Mouse (Mus musculus) heart, embryonic 15.5 days (tissue): ENCODE data around the gene Saysd1. TPM values are rescaled to one million over a fixed set of nuclear protein-coding genes. Genes with fewer than 3 reads are reported as not detected.

ENCODE experiments used
- ATAC-seq: fragments of 200-750 bp; cut with Nextera tagmentation; replicated peaks from 2 replicates; pipeline ENCODE4 v1.8.0; 2017; ENCODE audit warnings: low read depth, moderate TSS enrichment; ENCODE audit not compliant: insufficient number of reproducible peaks, insufficient read depth, low FRiP score
- H3K27ac ChIP-seq: fragments of 300-500 bp; sonication (generic); 2 replicates; pipeline ENCODE4 v1.5.1; 2015; ENCODE audit warnings: mild to moderate bottlenecking, inconsistent platforms
- H3K27me3 ChIP-seq: fragments of 300-500 bp; sonication (generic); 2 replicates; pipeline ENCODE4 v1.6.1; 2015; ENCODE audit warnings: inconsistent platforms
- H3K36me3 ChIP-seq: fragments of 300-500 bp; sonication (generic); 2 replicates; pipeline ENCODE4 v1.6.1; 2015; ENCODE audit warnings: mild to moderate bottlenecking, inconsistent platforms
- H3K4me1 ChIP-seq: fragments of 300-500 bp; sonication (generic); replicated peaks from 2 replicates; pipeline ENCODE4 v1.6.1; 2015; ENCODE audit warnings: inconsistent platforms
- H3K4me2 ChIP-seq: fragments of 300-500 bp; sonication (generic); 2 replicates; pipeline ENCODE4 v1.6.1; 2015; ENCODE audit warnings: inconsistent platforms, mild to moderate bottlenecking, moderate library complexity
- H3K4me3 ChIP-seq: fragments of 300-500 bp; sonication (generic); 2 replicates; pipeline ENCODE4 v1.5.1; 2015; ENCODE audit warnings: mild to moderate bottlenecking, inconsistent platforms
- H3K9ac ChIP-seq: fragments of 300-500 bp; sonication (generic); 2 replicates; pipeline ENCODE4 v1.6.1; 2015; ENCODE audit warnings: mild to moderate bottlenecking, inconsistent platforms
- H3K9me3 ChIP-seq: fragments of 300-500 bp; sonication (generic); replicated peaks from 2 replicates; pipeline ENCODE4 v1.6.1; 2016; ENCODE audit warnings: inconsistent platforms
- WGBS: fragments of 180-500 bp; shearing (Covaris S2); methylation state at CpG from one replicate; pipeline ENCODE4 v1.1.7; 2015; ENCODE audit warnings: mixed read lengths; 5-methylcytosine and 5-hydroxymethylcytosine counted together
- polyA plus RNA-seq: library from polyadenylated mRNA; unstranded; fragments of >200 nt; fragmentation: Nextera tagmentation; extraction: Ambion mirVana; gene quantifications from 2 replicates; pipeline ENCODE4 v1.2.1, GENCODE M21; 2015

Gene Saysd1
- polyA plus RNA-seq, 1 experiment from 2014 or later = 7.7 TPM

DNA sequence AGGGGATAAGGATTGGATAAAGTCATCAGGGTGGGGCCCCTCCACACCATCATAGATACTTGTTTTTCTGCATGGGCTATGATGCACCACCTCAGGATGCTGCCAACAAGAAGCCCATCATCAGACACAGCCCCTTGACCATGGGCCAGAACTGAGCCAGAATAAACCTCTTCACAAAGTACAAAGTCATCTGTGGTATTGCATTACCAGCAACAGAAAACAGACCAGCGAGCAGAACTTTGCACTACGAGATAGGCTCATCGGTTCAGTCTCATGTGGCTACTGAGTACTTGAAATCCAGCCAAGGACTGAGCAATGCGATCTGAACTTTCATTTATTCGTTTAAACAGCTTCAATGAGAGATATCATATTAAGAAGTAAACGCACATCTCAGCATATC, 24.4 kb upstream of the Saysd1 start:
- ATAC-seq = no peak
- Histone ChIP-seq H3K27ac (no peak overlapping the region), H3K4me3 (no peak overlapping the region), H3K27me3 (no peaks in the 10 kb centered on the region), H3K9ac (no peak overlapping the region), H3K4me1 (peaks cover 33% of the 10 kb centered on the region), H3K9me3 (no peaks in the 10 kb centered on the region), H3K36me3 (no peaks in the 10 kb centered on the region), H3K4me2 (no peak overlapping the region)
- WGBS = 39% methylated on average over 6 of the region's 6 CpGs

DNA sequence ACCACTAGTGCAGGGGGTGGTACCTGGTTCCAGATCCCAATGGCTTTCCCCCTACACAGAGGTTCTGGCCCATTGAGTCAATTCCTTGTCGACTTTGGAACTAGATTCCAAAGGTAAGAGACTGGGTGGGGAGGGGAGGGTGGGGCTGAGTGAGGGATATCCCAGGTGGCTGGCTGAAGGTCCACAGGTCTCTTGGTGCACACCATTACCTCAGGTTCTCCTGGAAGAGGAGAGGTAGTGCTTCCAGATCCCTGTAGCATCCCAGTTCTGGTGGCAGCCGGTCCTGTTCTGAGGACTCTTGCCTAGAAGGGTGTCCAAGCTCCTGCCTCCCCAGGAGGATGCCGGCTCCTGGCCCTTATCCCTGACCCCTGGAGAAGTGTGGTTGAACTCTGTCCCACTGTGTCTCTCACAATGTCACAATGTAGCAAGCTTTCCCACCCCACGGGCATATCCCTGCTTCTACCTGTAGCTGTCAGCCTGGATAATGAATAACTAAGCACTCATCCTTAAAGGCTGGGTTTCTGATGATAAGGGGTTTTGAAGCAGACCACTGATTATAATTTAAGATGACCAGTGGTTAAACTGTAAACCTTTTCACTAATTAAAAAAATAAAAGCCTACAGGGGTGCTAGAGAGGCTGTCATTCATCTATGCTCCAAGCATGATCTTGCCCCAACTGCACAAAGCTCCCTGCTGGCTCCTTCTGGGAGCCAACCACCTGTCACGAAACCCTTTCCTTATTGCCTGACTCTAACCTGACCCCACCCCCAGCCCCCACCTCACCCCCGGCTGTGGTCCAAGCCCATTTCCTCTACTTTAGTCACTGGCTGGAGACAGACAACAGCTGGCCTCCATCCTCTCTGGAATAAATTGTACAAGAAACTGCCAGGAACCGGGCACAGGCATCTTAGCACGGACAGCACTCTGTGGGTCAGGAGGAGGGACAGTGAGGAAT, 20.7 kb upstream of the Saysd1 start:
- Histone ChIP-seq H3K4me3 (no peak overlapping the region), H3K4me2 (no peak overlapping the region), H3K36me3 (no peaks in the 10 kb centered on the region), H3K9ac (no peak overlapping the region), H3K27ac (no peak overlapping the region), H3K27me3 (no peaks in the 10 kb centered on the region), H3K4me1 (peaks cover 20% of the 10 kb centered on the region; the same call in 1 of the 2 replicates), H3K9me3 (no peaks in the 10 kb centered on the region)
- ATAC-seq = no peak
- WGBS = 57% methylated on average over 8 of the region's 8 CpGs

DNA sequence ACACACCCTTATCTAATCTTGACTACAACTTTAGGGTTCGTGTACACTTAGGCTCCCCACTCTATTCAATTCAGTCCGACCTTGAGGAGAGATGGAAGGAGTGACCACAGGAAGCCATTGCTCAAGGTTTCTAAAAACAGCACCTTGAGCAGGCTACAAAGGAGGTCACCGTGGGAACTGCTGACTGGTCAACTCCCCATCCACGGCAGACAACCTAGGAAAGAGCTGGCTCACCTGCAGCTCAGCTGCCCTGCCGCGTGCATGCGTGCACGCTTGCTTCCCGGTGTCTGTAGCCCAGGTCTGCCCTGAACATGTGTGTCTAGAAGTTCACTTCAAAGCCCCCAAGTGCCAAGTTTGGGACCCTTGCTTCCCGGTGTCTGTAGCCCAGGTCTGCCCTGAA, 19.3 kb upstream of the Saysd1 start:
- Histone ChIP-seq H3K27me3 (no peaks in the 10 kb centered on the region), H3K9me3 (no peaks in the 10 kb centered on the region), H3K4me1 (peaks cover 16% of the 10 kb centered on the region; the same call in 1 of the 2 replicates), H3K27ac (no peak overlapping the region), H3K9ac (no peak overlapping the region), H3K4me2 (no peak overlapping the region), H3K4me3 (no peak overlapping the region), H3K36me3 (no peaks in the 10 kb centered on the region)
- 69% methylated on average over 10 of the region's 10 CpGs for WGBS
- ATAC-seq = no peak

DNA sequence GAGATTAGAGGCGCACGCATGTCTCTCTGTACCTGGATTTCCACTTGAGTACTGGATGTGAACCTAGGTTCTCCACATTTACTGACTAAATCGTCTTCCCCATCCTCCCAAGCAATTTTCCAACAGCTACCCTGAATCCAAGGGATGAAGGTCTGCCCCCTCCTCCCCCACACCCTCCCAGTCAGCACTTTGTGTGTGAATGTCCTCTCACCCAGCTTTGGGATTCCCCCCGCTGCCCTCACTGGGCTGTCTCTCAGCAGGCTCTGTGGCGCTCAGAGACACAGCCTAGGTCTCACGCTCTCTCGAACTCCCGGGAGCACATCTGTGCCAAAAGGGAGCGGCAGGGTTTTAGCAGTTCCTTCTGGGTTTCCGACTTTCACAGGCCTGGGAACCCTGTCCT, 17.4 kb upstream of the Saysd1 start:
- Histone ChIP-seq H3K27ac (no peak overlapping the region), H3K27me3 (no peaks in the 10 kb centered on the region), H3K4me3 (no peak overlapping the region), H3K9ac (no peak overlapping the region), H3K9me3 (no peaks in the 10 kb centered on the region), H3K36me3 (no peaks in the 10 kb centered on the region), H3K4me1 (0 out of 2 replicates have a peak, but pooled peaks cover 7% of the 10 kb centered on the region), H3K4me2 (no peak overlapping the region)
- WGBS = 56% methylated on average over 10 of the region's 10 CpGs
- no peak for ATAC-seq

DNA sequence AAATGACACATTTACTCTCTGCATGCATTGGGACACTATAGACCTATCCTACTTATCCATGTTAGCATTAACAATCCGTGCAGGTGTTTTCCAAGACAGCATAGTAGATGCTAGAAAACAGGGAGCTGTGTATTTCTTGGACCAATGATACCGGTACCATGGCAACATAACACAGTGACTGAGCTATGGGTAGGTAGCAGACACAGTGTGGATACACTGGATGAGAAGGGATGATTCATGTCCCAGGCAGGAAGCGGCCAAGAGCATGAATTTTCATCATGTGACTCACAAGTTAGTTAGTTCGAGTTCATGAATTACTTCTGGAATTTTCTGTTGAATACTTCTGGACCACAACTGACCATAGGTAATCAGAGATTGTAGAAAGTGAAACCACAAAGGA, 16.6 kb upstream of the Saysd1 start:
- Histone ChIP-seq H3K4me3 (no peak overlapping the region), H3K27ac (no peak overlapping the region), H3K27me3 (no peaks in the 10 kb centered on the region), H3K4me1 (0 out of 2 replicates have a peak, but pooled peaks cover 7% of the 10 kb centered on the region), H3K9me3 (no peaks in the 10 kb centered on the region), H3K4me2 (no peak overlapping the region), H3K9ac (no peak overlapping the region), H3K36me3 (no peaks in the 10 kb centered on the region)
- ATAC-seq = no peak
- whole genome bisulfite sequencing = 78% methylated on average over 4 of the region's 4 CpGs

DNA sequence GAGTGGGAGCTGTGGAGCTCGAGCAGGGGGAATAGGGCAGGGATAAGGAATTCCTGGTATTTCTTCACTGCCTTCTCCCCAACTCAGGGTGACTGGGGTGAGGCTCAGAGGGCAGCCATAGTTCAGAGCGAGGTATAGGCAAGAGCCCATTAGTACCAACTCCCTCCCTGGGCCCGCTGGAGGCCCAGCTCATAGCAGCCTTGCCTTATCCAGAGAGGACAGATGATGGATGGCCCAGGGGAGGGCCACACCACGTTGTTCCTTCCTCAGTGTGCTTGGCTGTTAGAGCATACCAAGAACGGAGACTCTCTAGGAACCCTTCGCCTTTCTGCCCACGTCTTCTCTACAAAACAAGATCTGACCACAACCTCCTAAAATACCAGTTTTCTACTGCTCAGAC, 15.9 kb upstream of the Saysd1 start:
- H3K4me3 ChIP-seq = no peak overlapping the region
- no peak overlapping the region for H3K4me2 ChIP-seq
- H3K9ac ChIP-seq = no peak overlapping the region
- H3K36me3 ChIP-seq = no peaks in the 10 kb centered on the region
- H3K27me3 ChIP-seq = no peaks in the 10 kb centered on the region
- 50% methylated on average over 7 of the region's 7 CpGs for WGBS
- H3K9me3 ChIP-seq = no peaks in the 10 kb centered on the region
- 0 out of 2 replicates have a peak, but pooled peaks cover 2% of the 10 kb centered on the region for H3K4me1 ChIP-seq
- H3K27ac ChIP-seq = no peak overlapping the region
- no peak for ATAC-seq

DNA sequence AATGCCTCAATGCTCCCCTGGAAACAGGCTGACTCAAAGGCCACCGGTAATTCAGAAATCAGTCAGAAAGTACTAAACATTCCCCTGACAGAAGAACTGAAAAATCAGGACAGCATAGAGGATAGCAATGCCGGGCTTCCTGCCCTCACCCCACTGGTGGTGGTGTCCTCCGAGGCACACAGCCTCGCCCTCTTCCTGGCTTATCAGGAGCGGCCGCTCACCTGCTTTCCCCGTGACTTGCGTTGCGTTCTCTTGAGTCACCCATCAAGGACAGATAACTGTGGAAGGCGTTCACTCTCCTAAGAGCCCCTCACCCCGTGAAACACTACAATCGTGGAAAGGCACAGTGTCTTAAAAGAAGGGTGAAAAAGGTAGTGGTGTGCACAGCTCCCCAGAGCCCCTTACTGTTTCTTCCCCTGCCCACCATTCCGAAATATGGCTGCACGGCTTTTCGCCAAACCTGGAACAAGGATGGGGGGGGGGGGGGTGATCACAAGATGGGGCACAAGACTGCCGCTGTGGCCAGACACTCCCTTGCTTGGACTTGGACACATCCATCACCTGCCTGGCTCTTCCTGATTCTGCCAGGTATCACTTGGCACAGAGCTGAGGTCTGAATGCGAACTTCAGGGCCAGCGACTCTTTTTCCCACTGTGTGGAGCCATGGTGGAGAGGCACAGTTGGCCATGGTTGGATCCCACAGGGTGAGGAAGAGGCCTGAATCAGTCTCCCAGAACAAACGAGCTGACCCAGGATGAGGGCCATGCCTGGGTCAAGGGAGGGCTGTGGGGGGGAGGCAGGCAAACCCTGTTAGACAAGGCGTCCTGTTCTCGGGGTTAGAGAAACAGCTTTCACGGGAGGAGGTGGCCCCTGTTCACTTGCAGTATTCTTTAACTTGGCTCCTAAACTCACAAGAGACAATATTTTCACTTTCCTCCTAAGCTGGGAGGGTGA, 11.1 kb upstream of the Saysd1 start:
- H3K4me3 ChIP-seq = no peak overlapping the region
- no peak overlapping the region for H3K9ac ChIP-seq
- H3K4me1 ChIP-seq = no peaks in the 10 kb centered on the region
- no peak for ATAC-seq
- WGBS = 80% methylated on average over 22 of the region's 22 CpGs
- no peak overlapping the region for H3K27ac ChIP-seq
- H3K36me3 ChIP-seq = no peaks in the 10 kb centered on the region
- no peaks in the 10 kb centered on the region for H3K9me3 ChIP-seq
- no peak overlapping the region for H3K4me2 ChIP-seq
- H3K27me3 ChIP-seq = no peaks in the 10 kb centered on the region

DNA sequence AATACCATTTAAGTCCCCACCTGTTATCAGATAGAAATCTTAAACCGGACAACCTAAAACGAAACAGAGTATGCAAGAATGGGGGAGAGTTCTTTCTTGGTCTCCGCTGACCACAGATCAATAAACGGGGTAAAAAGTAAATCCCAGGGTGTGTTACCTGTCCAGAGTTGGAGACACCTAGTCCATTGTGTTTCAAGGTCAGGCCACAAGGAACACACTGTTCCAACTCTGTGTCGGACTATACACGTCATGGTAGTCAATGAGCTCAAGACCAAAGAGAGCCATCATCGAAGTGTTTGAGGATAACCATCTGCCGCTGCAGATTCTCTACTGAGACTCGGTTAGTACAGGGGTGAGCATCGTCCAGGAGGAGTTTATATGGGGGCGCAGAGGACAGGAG, 10.2 kb upstream of the Saysd1 start:
- 85% methylated on average over 11 of the region's 11 CpGs for WGBS
- H3K27me3 ChIP-seq = no peaks in the 10 kb centered on the region
- no peak overlapping the region for H3K4me3 ChIP-seq
- H3K4me2 ChIP-seq = no peak overlapping the region
- no peak for ATAC-seq
- 0 out of 2 replicates have a peak, but pooled peaks cover 3% of the 10 kb centered on the region for H3K4me1 ChIP-seq
- no peaks in the 10 kb centered on the region for H3K9me3 ChIP-seq
- H3K27ac ChIP-seq = no peak overlapping the region
- H3K36me3 ChIP-seq = no peaks in the 10 kb centered on the region
- H3K9ac ChIP-seq = no peak overlapping the region

DNA sequence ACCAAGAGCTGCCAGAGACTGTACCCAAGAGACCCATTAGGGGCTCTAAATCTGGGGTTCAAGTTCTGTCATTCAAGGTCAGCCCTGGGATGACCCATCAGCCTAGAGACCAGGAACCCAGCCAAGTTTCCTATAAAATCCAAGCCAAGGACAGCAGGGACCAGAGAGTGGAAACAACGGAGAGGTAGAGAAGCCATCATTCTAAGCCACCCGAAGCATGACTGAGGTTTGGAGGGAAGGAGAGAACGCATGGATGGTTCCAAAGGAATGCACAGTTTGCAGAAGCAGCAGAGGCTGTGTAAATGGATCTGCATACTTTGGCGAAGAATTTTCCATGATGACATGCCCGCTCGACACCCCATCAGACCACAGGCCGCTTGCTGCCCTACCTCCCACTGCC, 9.5 kb upstream of the Saysd1 start:
- H3K4me1 ChIP-seq = 0 out of 2 replicates have a peak, but pooled peaks cover 3% of the 10 kb centered on the region
- WGBS = 63% methylated on average over 7 of the region's 7 CpGs
- no peak overlapping the region for H3K4me3 ChIP-seq
- no peaks in the 10 kb centered on the region for H3K36me3 ChIP-seq
- H3K27ac ChIP-seq = no peak overlapping the region
- H3K9ac ChIP-seq = no peak overlapping the region
- H3K4me2 ChIP-seq = no peak overlapping the region
- no peak for ATAC-seq
- H3K9me3 ChIP-seq = no peaks in the 10 kb centered on the region
- no peaks in the 10 kb centered on the region for H3K27me3 ChIP-seq

DNA sequence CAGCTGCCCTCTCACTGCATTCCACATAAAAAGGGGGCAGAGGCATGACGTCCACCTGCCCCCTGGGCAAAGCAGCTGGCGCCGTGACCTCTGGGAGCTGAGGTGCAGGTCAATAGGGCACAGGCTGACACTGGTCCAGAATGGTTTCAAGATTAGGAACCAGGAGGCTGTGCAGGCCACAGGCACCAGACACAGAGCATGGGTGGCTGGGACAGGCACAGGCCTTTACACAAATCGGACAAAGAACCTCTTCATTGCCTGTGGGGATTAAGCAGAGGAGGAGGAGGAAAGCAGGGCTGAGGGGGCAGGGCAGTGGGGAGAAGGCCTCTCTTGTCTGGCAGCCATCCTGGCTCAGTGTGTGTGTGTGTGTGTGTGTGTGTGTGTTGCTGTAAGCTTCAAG, 5.8 kb upstream of the Saysd1 start:
- H3K27ac ChIP-seq = no peak overlapping the region
- no peak overlapping the region for H3K9ac ChIP-seq
- 54% methylated on average over 4 of the region's 4 CpGs for WGBS
- 0 out of 2 replicates have a peak, but pooled peaks cover 3% of the 10 kb centered on the region for H3K4me1 ChIP-seq
- no peaks in the 10 kb centered on the region for H3K36me3 ChIP-seq
- H3K27me3 ChIP-seq = no peaks in the 10 kb centered on the region
- no peak overlapping the region for H3K4me2 ChIP-seq
- ATAC-seq = no peak
- no peaks in the 10 kb centered on the region for H3K9me3 ChIP-seq
- no peak overlapping the region for H3K4me3 ChIP-seq

DNA sequence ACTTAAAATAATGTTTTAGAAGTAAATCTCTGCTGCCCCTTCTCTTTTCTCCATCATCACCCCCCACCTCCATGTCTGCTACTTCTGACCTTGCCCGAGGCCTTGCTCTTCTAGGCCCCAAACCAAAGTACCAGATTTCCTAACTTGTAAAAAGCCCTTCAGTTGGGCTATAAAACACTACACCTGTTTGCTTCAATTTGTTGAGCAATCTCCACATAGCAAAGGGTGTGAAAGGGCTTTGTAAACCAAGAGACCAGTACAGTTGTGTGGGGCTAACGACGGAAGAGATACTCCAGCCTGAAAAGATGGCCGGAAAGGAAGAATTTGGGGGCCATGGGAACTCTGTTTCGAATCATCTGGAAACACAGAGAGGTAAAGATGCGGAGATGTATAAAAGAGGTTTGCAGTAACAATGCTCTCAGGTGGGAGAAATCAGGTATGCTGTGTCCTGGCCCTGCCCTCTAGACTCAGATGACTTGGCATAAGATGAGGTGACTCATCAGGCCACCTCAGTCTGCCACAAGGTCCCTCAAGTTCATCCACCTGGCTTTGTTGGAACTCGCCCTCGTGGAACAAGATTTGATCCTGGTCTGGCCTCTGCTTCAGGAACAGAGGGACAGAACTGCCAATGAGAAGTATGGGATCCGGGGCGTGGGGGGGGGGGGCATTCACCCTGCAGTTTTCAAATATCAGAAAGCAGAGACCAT, 3.2 kb downstream of the Saysd1 start:
- WGBS = 84% methylated on average over 10 of the region's 10 CpGs
- ATAC-seq = no peak

More for the DNA sequence above, 3.2 kb downstream of the Saysd1 start:
- no peaks in the 10 kb centered on the region for H3K27me3 ChIP-seq
- no peaks in the 10 kb centered on the region for H3K9me3 ChIP-seq
- no peak overlapping the region for H3K4me2 ChIP-seq
- H3K36me3 ChIP-seq = no peaks in the 10 kb centered on the region
- H3K4me3 ChIP-seq = no peak overlapping the region
- no peak overlapping the region for H3K27ac ChIP-seq
- no peak overlapping the region for H3K9ac ChIP-seq
- 0 out of 2 replicates have a peak, but pooled peaks cover 2% of the 10 kb centered on the region for H3K4me1 ChIP-seq
